Mouse (Mus musculus) lung, adult 2 months (tissue): ENCODE measurements around the gene Sprr3.

Source experiments
- CTCF ChIP-seq: fragments of 200-500 bp; IDR thresholded peaks from 2 replicates; pipeline ENCODE4 v1.5.1; 2011; ENCODE audit warnings: mild to moderate bottlenecking, low read length, control low read depth; ENCODE audit not compliant: insufficient read depth
- POLR2A ChIP-seq: fragments of 200-500 bp; IDR thresholded peaks from 2 replicates; pipeline ENCODE4 v1.6.1; 2011; ENCODE audit warnings: low read depth, mild to moderate bottlenecking, control low read depth, low read length, borderline replicate concordance; ENCODE audit errors: extremely low read depth

GRCm38 (mm10) chr3:92440177-92440576 lies 18.3 kb downstream of the Sprr3 start:
- TF ChIP-seq POLR2A (no peak), CTCF (no peak)
